Mouse (Mus musculus) C2C12 (cell line): ENCODE results near the gene Npy4r. TPM values are rescaled to one million over a fixed set of nuclear protein-coding genes. Genes with fewer than 3 reads are reported as not detected.

Source experiments
- H3K27me3 ChIP-seq: one replicate; pipeline ENCODE4 v1.6.1; 2011; ENCODE audit not compliant: control insufficient read depth, insufficient read depth, insufficient read length
- H3K36me3 ChIP-seq: one replicate; pipeline ENCODE4 v1.6.1; 2011; ENCODE audit not compliant: control insufficient read depth, insufficient read depth
- H3K4me3 ChIP-seq: one replicate; pipeline ENCODE4 v1.5.1; 2011; ENCODE audit warnings: mild to moderate bottlenecking, control low read depth; ENCODE audit not compliant: poor library complexity, insufficient read depth, severe bottlenecking
- H3K79me2 ChIP-seq: one replicate; pipeline ENCODE4 v1.6.1; 2011; ENCODE audit not compliant: control insufficient read depth, insufficient read depth
- H3K79me3 ChIP-seq: one replicate; pipeline ENCODE4 v1.6.1; 2011; ENCODE audit warnings: low read depth, control low read depth
- H3ac ChIP-seq: one replicate; pipeline ENCODE3; 2011; ENCODE audit warnings: low read depth; ENCODE audit not compliant: control insufficient read depth, insufficient read length
- CEBPB ChIP-seq: IDR thresholded peaks from one replicate; pipeline ENCODE4 v1.6.1; 2011; ENCODE audit warnings: low read depth, mild to moderate bottlenecking, control low read depth, moderate library complexity
- CTCF ChIP-seq: IDR thresholded peaks from one replicate; pipeline ENCODE4 v1.5.1; 2011; ENCODE audit not compliant: control insufficient read depth, insufficient read depth, insufficient read length
- FOSL1 ChIP-seq: IDR thresholded peaks from one replicate; pipeline ENCODE4 v1.8.0; 2011; ENCODE audit warnings: mild to moderate bottlenecking, low read length; ENCODE audit not compliant: poor library complexity, insufficient read depth, severe bottlenecking
- MAX ChIP-seq: IDR thresholded peaks from one replicate; pipeline ENCODE4 v1.6.1; 2011; ENCODE audit warnings: mild to moderate bottlenecking, control low read depth
- MYOD1 ChIP-seq: IDR thresholded peaks from one replicate; pipeline ENCODE4 v1.6.1; 2011; ENCODE audit warnings: low read depth; ENCODE audit not compliant: control insufficient read depth, insufficient read length
- MYOG ChIP-seq: IDR thresholded peaks from one replicate; pipeline ENCODE4 v1.6.1; 2011; ENCODE audit not compliant: control insufficient read depth, insufficient read length; ENCODE audit errors: extremely low read depth
- USF1 ChIP-seq: IDR thresholded peaks from one replicate; pipeline ENCODE4 v1.6.1; 2011; ENCODE audit warnings: low read depth, mild to moderate bottlenecking, control low read depth, moderate library complexity
- polyA plus RNA-seq: library from polyadenylated mRNA; unstranded; fragments of >200 nt; fragmentation: generic; extraction: Trizol; gene quantifications from one replicate; pipeline ENCODE4 v1.2.1, GENCODE M21; 2012; ENCODE audit warnings: missing spikeins

Gene Npy4r
- polyA plus RNA-seq, 1 experiment: 0.36 TPM

DNA sequence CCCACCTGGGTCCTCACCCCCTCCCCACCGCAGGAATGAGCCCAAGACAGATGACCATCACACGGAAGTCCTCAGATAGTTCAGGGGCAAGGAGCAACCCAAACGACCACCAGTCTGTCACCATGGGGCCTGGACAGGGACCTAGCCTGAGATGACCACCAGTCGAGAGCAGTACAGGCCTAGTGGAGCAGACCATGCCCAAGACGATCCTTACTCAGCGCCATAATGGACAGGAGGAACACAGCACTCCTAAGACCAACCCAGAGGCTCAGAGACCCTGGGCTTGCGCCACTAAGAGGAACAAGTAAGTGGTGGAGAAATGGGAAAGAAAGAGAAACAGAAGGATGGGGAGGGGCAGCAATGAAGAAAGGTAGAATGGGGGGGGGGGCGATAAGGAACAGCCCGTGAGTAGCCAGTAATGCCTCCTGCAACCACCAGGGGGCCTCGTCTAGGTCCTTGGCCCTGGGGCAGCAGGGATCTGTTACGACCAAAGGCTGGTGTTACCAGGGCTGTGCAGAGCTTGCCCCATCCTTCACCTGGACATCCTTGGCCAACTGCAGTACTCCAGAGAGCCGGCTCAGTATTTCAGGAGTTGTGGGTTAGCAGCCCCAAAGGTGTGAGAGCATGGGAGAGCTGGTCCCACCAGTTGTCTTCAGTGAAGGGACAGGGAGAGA lies 45.8 kb downstream of the Npy4r start:
- no peaks in the 10 kb centered on the region for H3K36me3 ChIP-seq
- H3K79me2 ChIP-seq: no peaks in the 10 kb centered on the region
- H3K79me3 ChIP-seq: no peaks in the 10 kb centered on the region
- no peak overlapping the region for H3K4me3 ChIP-seq
- TF ChIP-seq USF1: no peak
- TF ChIP-seq MYOG: no peak
- TF ChIP-seq CTCF: peak; percentile 66
- H3K27me3 ChIP-seq: no peaks in the 10 kb centered on the region
- H3ac ChIP-seq: no peak overlapping the region

- Histone ChIP-seq H3ac (no peak overlapping the region), H3K79me3 (no peaks in the 10 kb centered on the region), H3K4me3 (no peak overlapping the region), H3K79me2 (no peaks in the 10 kb centered on the region), H3K27me3 (no peaks in the 10 kb centered on the region), H3K36me3 (peaks cover 4% of the 10 kb centered on the region)
- TF ChIP-seq CTCF: peak; percentile 64
- no peak for TF ChIP-seq FOSL1
Observed at GRCm38 (mm10) chr14:34104892-34105291, 47.4 kb downstream of the Npy4r start.

DNA sequence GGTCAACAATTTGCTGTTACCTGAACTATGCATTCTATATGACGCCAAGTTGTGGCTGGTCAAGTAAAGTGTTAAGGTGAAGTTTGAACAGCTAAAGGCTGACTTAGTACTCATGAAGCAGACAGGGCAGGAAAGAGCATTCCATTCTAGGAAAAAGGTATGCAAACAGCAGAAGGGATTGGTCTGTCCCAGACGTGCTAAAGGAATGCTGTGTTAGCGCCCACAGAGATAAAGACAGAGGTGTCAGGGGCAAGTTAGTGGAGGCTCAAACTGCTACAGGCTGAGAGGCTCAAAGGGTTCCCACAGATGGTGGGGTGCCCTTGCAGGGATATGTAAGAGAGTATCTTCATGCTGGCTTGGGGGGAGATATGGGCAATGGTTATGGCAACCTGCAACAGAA lies 48.4 kb downstream of the Npy4r start:
- no peaks in the 10 kb centered on the region for H3K79me2 ChIP-seq
- no peaks in the 10 kb centered on the region for H3K27me3 ChIP-seq
- H3K36me3 ChIP-seq: peaks cover 7% of the 10 kb centered on the region
- H3K4me3 ChIP-seq: no peak overlapping the region
- no peaks in the 10 kb centered on the region for H3K79me3 ChIP-seq
- no peak overlapping the region for H3ac ChIP-seq
- no peak for TF ChIP-seq FOSL1

DNA sequence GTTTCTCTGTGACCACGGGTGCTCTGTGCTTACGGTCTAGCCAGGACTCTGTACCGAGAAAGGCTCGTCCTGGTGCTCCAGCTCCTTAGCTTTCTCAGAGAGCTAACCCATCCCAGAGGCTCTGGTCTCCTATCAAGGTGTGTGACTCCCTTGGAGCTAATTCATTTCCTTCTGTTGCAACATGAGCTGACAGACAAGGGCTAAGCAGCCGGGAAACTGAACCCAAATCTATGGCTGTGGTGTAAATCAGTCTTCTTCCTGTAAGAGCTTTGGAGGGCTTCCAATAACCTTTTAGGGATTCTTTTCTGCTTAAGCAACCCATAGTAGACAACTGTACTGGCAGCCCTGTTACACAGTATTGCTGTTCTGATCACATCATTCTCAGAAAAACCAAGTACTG lies 49.7 kb downstream of the Npy4r start, which contains the start of gene A630023A22Rik:
TSS of gene A630023A22Rik (minus strand) at position 154 of the 400 bp plus-strand sequence.
- Histone ChIP-seq H3K27me3 (no peaks in the 10 kb centered on the region), H3ac (no peak within 1 kb of the TSS), H3K79me2 (no peaks in the 10 kb centered on the region), H3K36me3 (peaks cover 7% of the 10 kb centered on the region), H3K79me3 (no peaks in the 10 kb centered on the region), H3K4me3 (no peak within 1 kb of the TSS)
- TF ChIP-seq USF1 (no peak), MYOG (no peak), MYOD1 (no peak), CTCF (no peak), CEBPB (no peak), MAX (no peak), FOSL1 (no peak)

- Histone ChIP-seq H3ac (no peak overlapping the region), H3K79me3 (no peaks in the 10 kb centered on the region), H3K79me2 (peaks cover under 1% of the 10 kb centered on the region), H3K27me3 (no peaks in the 10 kb centered on the region), H3K4me3 (no peak overlapping the region), H3K36me3 (peaks cover 24% of the 10 kb centered on the region)
- TF ChIP-seq CEBPB (no peak), USF1 (no peak), MAX (no peak), CTCF (no peak), FOSL1 (no peak), MYOG (no peak), MYOD1 (no peak)
Observed at GRCm38 (mm10) chr14:34096161-34096560, 56.1 kb downstream of the Npy4r start.

Other genes starting within 250 kb of the Npy4r start
- gene Gdf10, start 228.9 kb downstream of the Npy4r start, polyA plus RNA-seq: not detected
- gene Gdf2, start 211.4 kb downstream of the Npy4r start, polyA plus RNA-seq: not detected
- not detected for gene Rbp3, start 198.5 kb downstream of the Npy4r start, polyA plus RNA-seq
- gene Zfp488, start 173.7 kb downstream of the Npy4r start, polyA plus RNA-seq: not detected
- gene Gm30083, start 137.3 kb downstream of the Npy4r start, polyA plus RNA-seq: not detected
- gene Gm5460, start 135.7 kb downstream of the Npy4r start, polyA plus RNA-seq: not detected
- gene Antxrl, start 99.8 kb downstream of the Npy4r start, polyA plus RNA-seq: 0.01 TPM
- gene Anxa8, start 66.5 kb downstream of the Npy4r start, polyA plus RNA-seq: 33.1 TPM
- 0.59 TPM for gene A630023A22Rik, start 49.7 kb downstream of the Npy4r start, polyA plus RNA-seq
- gene Gprin2, start 49.2 kb upstream of the Npy4r start, polyA plus RNA-seq: under 0.01 TPM
- gene Syt15, start 67.1 kb upstream of the Npy4r start, polyA plus RNA-seq: 0.01 TPM
- 2.7 TPM for gene Shld2, start 158.0 kb upstream of the Npy4r start, polyA plus RNA-seq
- 136 TPM for gene Glud1, start 158.2 kb upstream of the Npy4r start, polyA plus RNA-seq
- gene Fam25c, start 202.9 kb upstream of the Npy4r start, polyA plus RNA-seq: not detected
- gene Sncg, start 222.3 kb upstream of the Npy4r start, polyA plus RNA-seq: 1.4 TPM
- 0.04 TPM for gene Mmrn2, start 223.0 kb upstream of the Npy4r start, polyA plus RNA-seq